Mouse (Mus musculus) kidney, embryonic 15.5 days (tissue): Measurements from ENCODE around the gene Mill2. TPM values are rescaled to one million over a fixed set of nuclear protein-coding genes. Genes with fewer than 3 reads are reported as not detected.
"Not testable (repeated sequence)": the region's sequence is repeated elsewhere in the genome, so short reads cannot be mapped to it uniquely, and the experiment has no call there.

Experiments used
- ATAC-seq: fragments of 200-750 bp; cut with Nextera tagmentation; replicated peaks from 2 replicates; pipeline ENCODE4 v1.8.0; 2017; ENCODE audit warnings: moderate TSS enrichment; ENCODE audit not compliant: low FRiP score
- H3K27ac ChIP-seq: fragments of 300-500 bp; sonication (generic); 2 replicates; pipeline ENCODE4 v1.5.1; 2015; ENCODE audit warnings: mild to moderate bottlenecking, inconsistent platforms
- H3K27me3 ChIP-seq: fragments of 300-500 bp; sonication (generic); 2 replicates; pipeline ENCODE4 v1.6.1; 2015; ENCODE audit warnings: inconsistent platforms
- H3K36me3 ChIP-seq: fragments of 300-500 bp; sonication (generic); 2 replicates; pipeline ENCODE4 v1.6.1; 2015; ENCODE audit warnings: inconsistent platforms
- H3K4me1 ChIP-seq: fragments of 300-500 bp; sonication (generic); 2 replicates; pipeline ENCODE4 v1.6.1; 2015; ENCODE audit warnings: inconsistent platforms
- H3K4me2 ChIP-seq: fragments of 300-500 bp; sonication (generic); 2 replicates; pipeline ENCODE4 v1.6.1; 2015; ENCODE audit warnings: moderate library complexity, mild to moderate bottlenecking, inconsistent platforms
- H3K4me3 ChIP-seq: fragments of 300-500 bp; sonication (generic); replicated peaks from 2 replicates; pipeline ENCODE4 v1.5.1; 2015; ENCODE audit warnings: mild to moderate bottlenecking, inconsistent platforms
- H3K9ac ChIP-seq: fragments of 300-500 bp; sonication (generic); 2 replicates; pipeline ENCODE4 v1.6.1; 2015; ENCODE audit warnings: mild to moderate bottlenecking, inconsistent platforms
- H3K9me3 ChIP-seq: fragments of 300-500 bp; sonication (generic); replicated peaks from 2 replicates; pipeline ENCODE4 v1.6.1; 2016; ENCODE audit warnings: inconsistent platforms
- WGBS: fragments of 180-500 bp; shearing (Covaris S2); methylation state at CpG from one replicate; pipeline ENCODE4 v1.1.7; 2015; ENCODE audit warnings: mixed read lengths; 5-methylcytosine and 5-hydroxymethylcytosine counted together
- polyA plus RNA-seq: library from polyadenylated mRNA; unstranded; fragments of >200 nt; fragmentation: Nextera tagmentation; extraction: Ambion mirVana; gene quantifications from 2 replicates; pipeline ENCODE4 v1.2.1, GENCODE M21; 2015

Mill2 gene
- polyA plus RNA-seq = 0.76 and 1.2 TPM in 2 replicates

DNA sequence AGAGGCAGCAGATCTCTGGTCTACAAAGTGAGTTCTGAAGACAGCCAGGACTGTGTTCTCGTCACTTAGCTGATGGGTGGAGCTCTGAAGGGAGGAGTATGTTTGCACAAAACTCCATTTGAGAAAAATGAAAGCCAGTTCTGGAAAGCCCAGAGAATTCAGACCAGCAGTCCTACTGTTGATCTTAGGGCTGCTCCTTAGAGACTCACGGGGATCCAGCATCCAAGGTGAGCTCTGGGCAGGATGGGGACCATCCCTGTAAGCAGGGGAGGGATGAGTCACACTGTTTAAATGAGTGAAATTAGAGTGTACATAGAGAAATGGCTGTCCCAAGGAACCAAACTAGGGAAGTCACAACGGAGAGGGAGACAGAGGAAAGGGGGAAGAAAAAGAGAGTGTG is at the start of gene Mill2:
Mill2 (plus strand) TSS at position 102 of the 400 bp plus-strand sequence.
- H3K9me3 ChIP-seq = no peaks in the 10 kb centered on the region
- WGBS = 13% methylated on average over 3 of the region's 3 CpGs
- no peaks in the 10 kb centered on the region for H3K27me3 ChIP-seq
- no peak for ATAC-seq
- H3K27ac ChIP-seq = peak within 1 kb of the TSS; percentile 94
- H3K4me2 ChIP-seq = peak within 1 kb of the TSS; percentile 58
- no peaks in the 10 kb centered on the region for H3K36me3 ChIP-seq
- H3K4me3 ChIP-seq = peak within 1 kb of the TSS; percentile 42
- 0 out of 2 replicates have a peak, but pooled peaks cover 3% of the 10 kb centered on the region for H3K4me1 ChIP-seq
- H3K9ac ChIP-seq = peak within 1 kb of the TSS; percentile 44

DNA sequence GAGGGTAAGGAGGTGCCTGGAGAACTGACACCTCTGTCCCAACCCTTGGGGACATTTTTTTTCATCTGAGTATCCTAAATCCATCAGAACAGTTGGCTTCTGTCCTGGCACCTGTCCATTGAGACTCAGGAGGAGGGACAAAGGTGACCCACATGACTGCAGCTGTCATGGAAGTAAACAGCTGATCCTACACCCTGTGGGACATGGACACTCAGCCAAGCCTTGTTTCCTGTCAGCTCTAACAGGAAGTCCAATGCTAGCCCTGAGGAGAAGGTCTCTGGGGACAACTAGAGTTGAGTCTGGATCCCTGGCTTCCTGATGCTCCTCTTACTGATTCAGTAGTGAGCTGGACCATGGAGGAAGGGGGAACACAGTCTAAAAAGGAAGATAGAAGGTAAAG is 49.1 kb upstream of the Mill2 start:
- H3K27ac ChIP-seq, H3K9me3 ChIP-seq, H3K36me3 ChIP-seq, H3K4me2 ChIP-seq, ATAC-seq, H3K27me3 ChIP-seq, H3K9ac ChIP-seq, H3K4me3 ChIP-seq, H3K4me1 ChIP-seq: not testable (repeated sequence)

DNA sequence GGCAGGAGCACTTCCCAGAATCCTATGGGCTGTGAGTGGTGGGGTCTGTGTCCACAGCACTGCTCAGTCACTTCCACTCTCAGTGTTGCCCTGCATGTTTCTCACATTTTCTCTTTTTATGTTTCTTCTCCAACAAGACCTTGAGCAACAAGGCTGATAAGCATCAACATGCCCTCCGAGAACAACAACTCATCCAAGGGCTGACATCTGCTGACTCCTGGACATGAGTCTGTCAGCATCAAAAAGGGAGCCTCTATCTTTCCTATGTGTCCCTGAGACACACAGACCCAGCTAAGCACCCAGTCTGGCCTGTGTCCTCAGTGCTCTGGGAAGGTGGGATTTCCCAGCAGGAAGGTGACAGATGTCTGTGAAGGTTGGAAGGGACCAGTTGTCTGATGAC is 41.3 kb upstream of the Mill2 start, which contains the start of gene Psg19:
Psg19 (minus strand) TSS at position 101 of the 400 bp plus-strand sequence.
- WGBS = 81% methylated on average over 1 of the region's 1 CpGs
- H3K36me3 ChIP-seq = no peaks in the 10 kb centered on the region
- H3K4me1 ChIP-seq = no peaks in the 10 kb centered on the region
- no peaks in the 10 kb centered on the region for H3K27me3 ChIP-seq
- H3K4me3 ChIP-seq = no peak within 1 kb of the TSS
- no peak within 1 kb of the TSS for H3K27ac ChIP-seq
- H3K4me2 ChIP-seq = no peak within 1 kb of the TSS
- no peak for ATAC-seq
- no peaks in the 10 kb centered on the region for H3K9me3 ChIP-seq
- H3K9ac ChIP-seq = no peak within 1 kb of the TSS

DNA sequence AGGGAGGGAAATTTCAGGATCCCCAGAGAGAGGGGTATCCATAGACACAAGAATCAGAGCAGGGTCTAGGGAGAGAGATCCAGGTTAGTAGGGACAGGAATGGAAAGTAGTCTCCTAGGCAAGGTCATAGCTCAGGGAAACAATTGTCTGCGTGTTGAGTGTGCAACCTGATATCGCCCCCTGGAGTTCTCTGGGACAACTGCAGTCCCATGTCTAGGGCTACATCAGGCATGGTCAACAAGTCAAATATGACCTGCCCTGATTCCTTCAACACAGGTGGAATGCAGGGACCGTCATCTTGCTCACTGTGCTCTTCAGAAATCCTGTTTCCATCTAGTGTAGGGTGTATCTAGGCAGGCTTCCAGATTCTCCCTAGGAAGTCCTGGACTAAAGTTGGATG is 40.6 kb upstream of the Mill2 start:
- Histone ChIP-seq H3K36me3 (no peaks in the 10 kb centered on the region), H3K4me3 (no peak overlapping the region), H3K4me2 (no peak overlapping the region), H3K4me1 (no peaks in the 10 kb centered on the region), H3K9ac (no peak overlapping the region), H3K27me3 (no peaks in the 10 kb centered on the region), H3K9me3 (no peaks in the 10 kb centered on the region), H3K27ac (no peak overlapping the region)
- no peak for ATAC-seq
- WGBS = 46% methylated on average over 3 of the region's 3 CpGs

DNA sequence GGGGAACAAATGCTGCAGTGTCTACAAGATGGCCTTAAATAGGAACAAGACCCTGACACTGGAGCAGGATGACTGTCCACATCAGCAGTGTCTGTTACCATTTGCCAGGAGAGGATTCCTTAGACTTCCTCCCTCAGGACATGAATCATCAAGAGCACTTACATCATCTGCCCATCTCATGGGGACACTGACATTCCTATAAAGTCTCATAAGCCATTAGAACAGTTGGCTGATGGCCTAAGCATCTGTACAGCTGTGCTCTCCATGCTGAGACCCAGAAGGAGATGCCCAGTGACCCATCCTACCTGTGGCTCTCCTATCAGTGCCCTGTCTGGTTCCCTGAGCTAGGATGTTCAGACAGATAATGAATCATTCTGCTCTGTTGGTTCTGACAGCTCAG is 36.2 kb upstream of the Mill2 start:
- Histone ChIP-seq H3K27ac (no peak overlapping the region), H3K4me1 (no peaks in the 10 kb centered on the region), H3K4me3 (no peak overlapping the region), H3K36me3 (no peaks in the 10 kb centered on the region), H3K9ac (no peak overlapping the region), H3K9me3 (no peaks in the 10 kb centered on the region), H3K27me3 (no peaks in the 10 kb centered on the region), H3K4me2 (no peak overlapping the region)
- ATAC-seq = no peak

DNA sequence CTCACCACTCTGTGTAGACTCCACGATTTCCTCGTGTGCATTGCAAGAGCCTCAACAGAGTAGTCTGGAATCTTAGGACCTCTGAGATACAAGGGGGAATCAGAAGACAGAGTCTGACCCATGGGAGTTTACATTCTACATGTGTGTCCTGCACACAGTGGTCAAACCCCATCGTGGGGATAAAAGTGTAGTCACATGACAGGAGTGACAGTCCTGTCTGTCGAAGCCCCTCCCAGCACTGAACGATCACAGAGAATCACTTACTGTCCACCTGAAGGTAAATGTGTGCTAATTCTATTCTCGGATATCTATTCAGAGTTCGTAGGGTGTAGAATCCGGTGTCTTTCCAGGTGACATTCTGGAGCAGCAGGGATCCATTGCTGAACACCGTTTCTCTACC is 21.5 kb upstream of the Mill2 start:
- Histone ChIP-seq H3K27ac (no peak overlapping the region), H3K4me2 (no peak overlapping the region), H3K9me3 (no peaks in the 10 kb centered on the region), H3K27me3 (no peaks in the 10 kb centered on the region), H3K36me3 (no peaks in the 10 kb centered on the region), H3K4me3 (no peak overlapping the region), H3K4me1 (no peaks in the 10 kb centered on the region), H3K9ac (no peak overlapping the region)
- no peak for ATAC-seq
- WGBS = 84% methylated on average over 9 of the region's 9 CpGs

DNA sequence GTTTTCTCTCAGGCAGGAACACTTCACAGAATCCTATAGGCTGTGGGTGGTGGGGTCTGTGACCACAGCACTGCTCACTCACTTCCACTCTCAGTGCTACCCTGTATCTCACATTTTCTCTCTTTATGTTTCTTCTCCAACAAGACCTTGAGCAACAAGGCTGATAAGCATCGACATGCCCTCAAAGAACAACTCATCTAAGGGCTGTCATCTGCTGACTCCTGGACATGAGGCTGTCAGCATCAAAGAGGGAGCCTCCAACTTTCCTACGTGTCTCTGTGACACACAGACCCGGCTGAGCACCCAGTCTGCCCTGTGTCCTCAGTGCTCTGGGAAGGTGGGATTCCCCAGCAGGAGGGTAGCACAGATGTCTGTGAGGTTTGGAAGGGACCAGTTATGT is 18.3 kb upstream of the Mill2 start, which contains the start of gene Psg17:
Psg17 (minus strand) TSS at position 101 of the 400 bp plus-strand sequence.
- H3K4me1 ChIP-seq = no peaks in the 10 kb centered on the region
- H3K36me3 ChIP-seq = no peaks in the 10 kb centered on the region
- H3K4me3 ChIP-seq = no peak within 1 kb of the TSS
- no peak within 1 kb of the TSS for H3K27ac ChIP-seq
- WGBS = 73% methylated on average over 3 of the region's 3 CpGs
- H3K27me3 ChIP-seq = no peaks in the 10 kb centered on the region
- H3K9me3 ChIP-seq = no peaks in the 10 kb centered on the region
- no peak for ATAC-seq
- no peak within 1 kb of the TSS for H3K9ac ChIP-seq
- H3K4me2 ChIP-seq = no peak within 1 kb of the TSS

DNA sequence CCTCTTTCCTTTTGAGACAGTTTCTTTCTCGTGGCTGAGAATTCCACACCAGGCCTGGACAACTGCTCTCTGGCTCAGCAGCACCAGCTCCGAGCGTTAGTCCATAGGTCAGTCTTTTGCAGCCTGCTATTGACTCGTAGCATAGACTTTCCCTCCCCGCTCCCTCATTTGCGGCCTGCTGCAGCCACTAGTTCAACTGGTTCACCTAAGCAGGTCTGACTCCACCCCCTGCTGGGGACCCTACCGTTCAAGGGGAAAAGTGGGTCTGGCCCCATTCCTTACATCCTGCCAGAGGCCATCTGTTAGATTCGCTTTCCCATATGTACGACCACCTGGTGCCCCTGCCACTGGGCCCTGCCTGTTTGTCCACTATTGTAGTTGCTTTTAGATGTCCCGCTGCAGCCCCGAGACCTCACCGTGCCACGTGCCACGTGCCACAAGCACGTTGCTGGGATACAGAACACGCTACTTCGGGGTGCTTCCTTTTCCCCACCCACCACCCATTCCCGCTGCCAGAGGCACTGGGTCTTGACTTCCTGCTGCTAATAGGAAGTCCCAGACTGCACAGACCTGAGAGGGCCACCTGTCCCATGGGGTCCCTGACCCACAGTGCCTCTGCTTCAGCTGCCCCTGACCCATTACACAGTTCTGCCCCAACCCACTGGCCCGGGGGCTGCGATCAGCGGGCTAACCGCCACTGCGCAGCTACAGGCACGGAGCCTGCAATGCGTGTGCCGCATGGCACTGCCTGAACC is 11.8 kb upstream of the Mill2 start:
- no peak overlapping the region for H3K9ac ChIP-seq
- H3K4me2 ChIP-seq = no peak overlapping the region
- H3K4me3 ChIP-seq = no peak overlapping the region
- H3K27me3 ChIP-seq = peaks cover 11% of the 10 kb centered on the region; the same call in 1 of the 2 replicates
- ATAC-seq = no peak
- H3K9me3 ChIP-seq = no peaks in the 10 kb centered on the region
- H3K36me3 ChIP-seq = no peaks in the 10 kb centered on the region
- no peaks in the 10 kb centered on the region for H3K4me1 ChIP-seq
- WGBS = 68% methylated on average over 26 of the region's 26 CpGs
- H3K27ac ChIP-seq = no peak overlapping the region

DNA sequence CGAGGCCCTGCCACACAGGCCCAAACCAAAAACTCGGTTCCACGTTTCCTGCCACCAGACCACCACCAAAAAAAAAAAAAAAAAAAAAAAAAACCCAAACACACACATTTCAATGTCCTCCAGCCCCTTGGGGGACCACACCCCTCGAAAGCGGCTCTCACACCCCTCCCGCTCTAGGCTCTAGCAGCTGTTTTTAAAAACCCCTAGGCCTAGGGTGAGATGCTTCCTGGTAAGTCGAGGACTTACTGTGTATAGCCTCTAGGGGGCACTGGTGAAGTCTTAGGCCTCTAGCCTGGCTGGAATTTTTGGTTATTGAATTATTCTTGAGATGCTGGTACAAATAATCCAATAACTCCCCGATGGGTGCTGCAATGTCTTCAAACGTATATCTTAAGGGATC is 11.2 kb upstream of the Mill2 start:
- Histone ChIP-seq H3K9ac (no peak overlapping the region), H3K4me2 (no peak overlapping the region), H3K27ac (no peak overlapping the region), H3K4me3 (no peak overlapping the region), H3K4me1 (no peaks in the 10 kb centered on the region), H3K36me3 (no peaks in the 10 kb centered on the region), H3K9me3 (no peaks in the 10 kb centered on the region; the same call in 1 of the 2 replicates), H3K27me3 (peaks cover 11% of the 10 kb centered on the region; the same call in 1 of the 2 replicates)
- no peak for ATAC-seq
- WGBS = 64% methylated on average over 9 of the region's 9 CpGs

DNA sequence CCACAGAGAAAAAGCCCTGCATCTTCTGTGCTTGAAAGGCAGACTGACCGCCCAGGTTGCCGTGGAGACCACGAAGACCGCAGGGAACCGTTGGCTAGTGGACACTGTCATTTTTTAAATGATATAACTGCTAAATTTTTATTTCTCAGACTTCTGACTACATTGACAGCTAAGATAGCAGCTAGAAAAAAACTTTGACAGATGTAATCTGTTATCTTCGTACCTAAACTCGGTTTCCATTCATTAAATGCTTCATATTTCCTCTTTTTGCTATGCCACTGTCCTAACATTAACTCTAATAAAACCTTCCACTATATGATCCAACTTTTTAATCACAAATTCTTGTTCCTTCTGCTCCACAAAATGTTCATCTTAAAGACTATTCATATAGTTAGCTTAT is 10.2 kb upstream of the Mill2 start:
- Histone ChIP-seq H3K4me3 (no peak overlapping the region), H3K27me3 (peaks cover 11% of the 10 kb centered on the region; the same call in 1 of the 2 replicates), H3K9ac (no peak overlapping the region), H3K36me3 (no peaks in the 10 kb centered on the region), H3K9me3 (no peaks in the 10 kb centered on the region; the same call in 1 of the 2 replicates), H3K4me2 (no peak overlapping the region), H3K4me1 (no peaks in the 10 kb centered on the region), H3K27ac (no peak overlapping the region)
- WGBS = 88% methylated on average over 7 of the region's 7 CpGs
- ATAC-seq = no peak

DNA sequence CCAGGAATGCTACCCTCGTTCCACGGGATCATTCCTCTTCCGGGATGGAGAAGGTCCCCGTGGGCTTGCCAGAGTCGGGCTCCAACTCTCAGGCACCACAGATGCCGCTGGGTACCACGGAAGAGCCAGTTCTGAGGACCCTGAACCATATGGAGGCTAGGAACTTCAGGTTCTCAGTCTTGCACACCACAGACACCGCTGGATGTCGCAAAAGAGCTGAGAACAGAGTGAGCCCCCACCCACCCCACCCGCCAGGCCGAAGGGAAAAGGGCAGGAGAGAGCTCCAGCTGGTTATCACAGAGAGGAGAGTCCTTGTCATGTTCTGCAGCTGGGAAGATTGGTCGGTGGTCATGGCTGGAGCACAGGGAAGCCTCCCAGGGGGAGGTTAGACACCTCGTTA is 7.5 kb upstream of the Mill2 start:
- Histone ChIP-seq H3K4me3 (no peak overlapping the region), H3K9me3 (no peaks in the 10 kb centered on the region; the same call in 1 of the 2 replicates), H3K27me3 (peaks cover 11% of the 10 kb centered on the region; the same call in 1 of the 2 replicates), H3K27ac (no peak overlapping the region), H3K9ac (no peak overlapping the region), H3K36me3 (no peaks in the 10 kb centered on the region), H3K4me2 (no peak overlapping the region), H3K4me1 (no peaks in the 10 kb centered on the region)
- WGBS = 50% methylated on average over 13 of the region's 13 CpGs
- ATAC-seq = no peak

DNA sequence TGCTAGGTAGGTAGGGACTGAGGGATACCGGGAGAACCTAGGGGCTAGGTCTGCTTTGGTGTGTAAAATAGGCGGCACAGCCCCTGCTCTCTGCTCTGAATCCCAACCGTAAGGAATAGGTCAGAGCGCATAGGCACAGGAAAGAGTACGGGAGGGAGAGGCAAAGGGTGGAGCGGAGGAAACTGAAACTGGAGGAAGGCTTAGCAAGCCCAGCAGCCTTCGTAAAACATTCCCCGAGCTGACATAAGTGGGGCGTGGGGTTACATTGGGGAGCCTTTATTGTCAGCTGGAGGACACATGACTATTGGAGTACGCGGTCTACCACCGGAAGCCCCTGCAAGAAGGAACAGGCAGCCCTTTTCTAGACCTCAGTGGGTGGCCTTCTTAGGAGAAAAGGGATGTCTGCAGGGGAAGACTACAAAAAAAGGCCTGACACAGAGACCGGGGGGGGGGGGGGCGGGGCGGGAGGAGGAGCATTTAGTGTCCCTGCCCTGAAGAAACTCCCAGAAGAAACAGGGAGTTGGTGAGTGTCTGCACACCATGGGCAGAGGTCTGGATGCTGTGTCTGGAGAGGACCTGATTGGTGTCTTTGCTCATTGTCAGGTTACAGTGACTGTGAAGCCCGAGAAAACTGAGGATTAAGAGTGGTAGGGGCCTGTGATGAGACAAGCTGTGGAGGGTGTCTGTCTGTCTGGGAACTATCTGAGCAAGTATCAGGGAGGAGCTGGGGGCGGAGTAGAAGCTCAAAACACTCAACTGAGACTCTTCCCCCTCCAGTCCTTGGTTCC is 814 bp downstream of the Mill2 start:
- WGBS = 4% methylated on average over 15 of the region's 17 CpGs
- peak; percentile 85 for ATAC-seq

More for the DNA sequence above, 814 bp downstream of the Mill2 start:
- H3K4me1 ChIP-seq = 0 out of 2 replicates have a peak, but pooled peaks cover 3% of the 10 kb centered on the region
- peak overlapping the region; percentile 44 for H3K9ac ChIP-seq
- H3K27ac ChIP-seq = peak overlapping the region; percentile 94
- no peaks in the 10 kb centered on the region for H3K27me3 ChIP-seq
- no peaks in the 10 kb centered on the region for H3K36me3 ChIP-seq
- peak overlapping the region; percentile 42 for H3K4me3 ChIP-seq
- peak overlapping the region; percentile 58 for H3K4me2 ChIP-seq
- no peaks in the 10 kb centered on the region for H3K9me3 ChIP-seq
